Mouse (Mus musculus) T-cell, adult 2 months (primary cell): ENCODE measurements at regions not wholly inside any gene's neighbourhood (a gene's known extent, or its start where the extent isn't known, plus 50 kb on each side); places are given as distances from the start of the nearest gene placed in this dataset.
A peak's percentile ranks its signal among the peaks of the same experiment; 100 is the strongest.

Experiments
- DNase-seq: peaks from one replicate; pipeline ENCODE4 v3.0.0; 2022; ENCODE audit warnings: low spot score

DNA sequence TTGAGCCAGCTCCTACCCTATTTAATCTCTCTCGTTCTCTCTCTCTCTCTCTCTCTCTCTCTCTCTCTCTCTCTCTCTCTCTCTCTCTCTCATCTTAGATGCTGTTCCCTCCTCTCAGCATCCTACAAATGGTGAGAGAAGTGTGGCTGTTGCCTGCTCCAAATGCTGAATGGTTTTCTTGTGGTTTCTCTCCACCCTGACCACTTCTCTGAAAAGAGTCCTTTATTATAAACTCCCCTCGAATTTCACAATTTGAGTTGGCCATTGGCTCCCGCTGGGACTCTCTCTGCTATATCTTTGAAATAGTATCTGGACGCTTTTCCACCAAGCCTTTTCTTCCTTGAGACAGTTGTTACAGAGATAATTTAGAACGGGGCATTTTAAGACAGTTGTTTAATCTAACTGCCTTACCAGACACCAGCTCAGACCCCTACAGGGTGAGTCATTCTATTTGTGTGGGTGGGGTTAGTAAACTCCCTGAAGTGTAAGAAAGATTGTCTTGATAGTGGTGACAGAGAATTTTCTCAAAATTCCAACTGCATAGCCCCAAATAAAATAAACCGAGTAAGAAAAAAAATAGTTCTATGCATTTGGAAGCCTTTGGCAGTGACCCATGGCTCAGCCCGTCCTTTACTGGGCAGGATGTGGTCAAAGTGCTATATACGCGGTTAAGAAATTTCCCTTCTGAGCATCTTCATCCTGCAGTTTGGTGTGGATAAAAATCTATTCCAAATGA, 58.7 kb upstream of the Ado start:
- DNase-seq: peak; percentile 39

GRCm38 (mm10) chr10:67606739-67607138, 58.0 kb upstream of the Ado start:
- no peak for DNase-seq

DNA sequence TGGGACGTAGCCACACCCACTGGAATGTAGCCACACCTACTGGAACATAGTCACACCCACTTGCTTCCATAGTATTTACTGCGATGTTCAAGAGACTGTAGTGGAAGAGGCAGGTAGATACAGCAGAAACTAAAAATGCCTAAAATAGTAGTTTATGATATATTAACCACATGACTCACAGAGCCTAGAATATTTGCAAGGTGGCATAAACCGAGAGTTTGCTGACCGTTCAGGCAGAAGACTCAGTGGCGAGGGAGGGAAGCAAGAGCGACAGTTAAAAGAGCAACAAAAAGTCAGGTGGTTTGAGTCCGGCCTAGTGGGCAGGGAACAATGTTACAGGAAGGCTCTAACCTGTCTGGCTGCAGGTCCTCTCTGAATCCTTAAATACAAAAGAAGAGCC, 50.6 kb upstream of the Ado start:
- DNase-seq: no peak

DNA sequence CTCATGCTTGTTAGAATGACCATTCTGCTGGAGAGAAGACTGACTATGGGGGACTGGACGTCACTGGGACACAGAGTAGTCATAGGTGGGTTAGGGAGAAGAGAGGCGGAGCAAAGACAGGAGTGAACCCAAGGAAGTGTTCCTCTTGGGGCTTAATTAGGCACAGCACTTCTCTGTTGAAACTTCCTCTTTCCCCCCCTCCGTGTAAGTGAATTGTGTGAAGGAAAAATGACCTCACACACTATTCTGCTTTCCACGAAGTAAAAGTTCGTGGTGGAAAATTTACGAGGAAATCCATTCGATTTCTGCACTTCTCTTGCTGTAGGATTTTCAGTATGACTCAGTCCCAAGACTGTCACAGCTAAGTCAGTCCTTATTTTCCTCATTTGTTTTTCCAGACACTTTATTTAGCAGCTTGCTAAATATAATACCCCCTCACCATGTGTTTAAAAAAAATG, 49.9 kb upstream of the Ado start:
- no peak for DNase-seq
